Mouse (Mus musculus) 3T3-L1 (cell line): ENCODE data around the gene Prdm10.

Experiments used
- DNase-seq: peaks from one replicate; pipeline ENCODE4 v3.0.0-alpha.2; 2015; ENCODE audit warnings: low read depth, low spot score

The Prdm10 gene

DNA sequence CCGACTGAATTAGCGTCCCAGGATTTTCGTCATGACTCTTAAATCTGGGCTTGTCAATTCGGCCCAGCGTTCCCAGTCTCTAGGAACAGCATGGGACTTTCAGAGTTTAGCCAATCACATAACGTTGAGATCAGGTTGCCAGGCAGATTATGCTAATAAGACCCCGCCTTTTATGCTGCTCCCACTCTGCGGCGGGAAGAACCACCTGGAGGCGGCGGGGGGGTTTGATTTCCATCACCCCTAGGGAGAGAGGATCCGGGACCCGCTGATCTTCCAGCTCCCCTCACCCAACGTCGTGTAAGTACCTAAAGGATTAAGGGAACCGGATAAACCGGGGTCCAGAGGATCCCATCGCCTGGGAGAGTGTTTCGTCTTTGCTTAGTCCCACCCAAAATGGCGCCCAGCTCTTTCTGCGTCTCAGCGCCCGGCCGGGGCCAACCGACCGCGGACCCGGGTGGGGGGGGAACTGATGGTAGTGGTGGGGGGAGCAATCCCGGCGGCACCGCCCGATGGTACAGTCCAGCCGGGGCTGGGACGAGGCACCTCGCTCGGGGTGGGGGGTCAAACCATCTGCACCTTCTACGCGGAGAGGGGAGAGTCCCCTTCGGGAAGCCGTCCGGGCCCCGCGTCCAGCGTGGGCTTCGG lies at the start of gene Prdm10:
TSS of gene Prdm10 (plus strand) at position 173 of the 645 bp plus-strand sequence.
- DNase-seq: peak; percentile 85

DNA sequence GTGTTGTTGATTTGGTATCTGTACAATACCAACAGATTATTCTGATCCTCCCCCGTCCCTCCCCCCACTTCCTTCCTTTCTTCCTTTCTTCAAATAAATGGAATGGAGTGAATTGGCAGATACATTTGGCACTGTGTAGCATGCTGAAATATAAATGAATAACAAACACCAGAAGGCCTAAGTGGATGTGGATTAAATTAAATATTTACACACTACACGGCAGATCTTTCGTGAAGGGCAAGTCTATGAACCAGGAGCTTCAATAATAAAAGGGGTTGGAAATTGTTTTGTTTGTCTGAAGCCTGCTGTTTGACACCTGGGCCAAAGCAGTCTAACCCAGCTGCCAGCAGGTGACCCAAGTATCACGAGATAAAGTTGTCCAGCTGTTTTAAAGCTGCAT lies 45.3 kb upstream of the Prdm10 start:
- no peak for DNase-seq

DNA sequence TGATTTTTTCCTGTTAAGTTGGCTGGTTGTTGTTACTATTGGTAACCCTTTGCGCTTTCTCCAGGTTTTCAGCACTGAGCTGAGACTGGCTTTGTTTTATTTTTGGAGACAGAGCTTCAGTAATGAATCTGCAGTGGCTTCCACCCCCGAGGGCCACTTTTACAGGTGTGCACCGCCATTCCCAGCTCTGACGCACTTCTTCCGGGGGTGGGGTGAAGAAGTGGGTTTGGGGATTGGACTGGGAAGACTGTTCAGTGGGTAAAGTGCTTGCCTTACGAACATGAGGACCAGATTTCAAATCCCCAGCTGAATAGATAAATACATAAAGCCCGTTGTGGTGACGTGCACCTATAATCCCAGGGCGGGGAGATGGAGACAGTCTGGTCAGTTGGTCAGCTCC lies 44.8 kb upstream of the Prdm10 start:
- no peak for DNase-seq

DNA sequence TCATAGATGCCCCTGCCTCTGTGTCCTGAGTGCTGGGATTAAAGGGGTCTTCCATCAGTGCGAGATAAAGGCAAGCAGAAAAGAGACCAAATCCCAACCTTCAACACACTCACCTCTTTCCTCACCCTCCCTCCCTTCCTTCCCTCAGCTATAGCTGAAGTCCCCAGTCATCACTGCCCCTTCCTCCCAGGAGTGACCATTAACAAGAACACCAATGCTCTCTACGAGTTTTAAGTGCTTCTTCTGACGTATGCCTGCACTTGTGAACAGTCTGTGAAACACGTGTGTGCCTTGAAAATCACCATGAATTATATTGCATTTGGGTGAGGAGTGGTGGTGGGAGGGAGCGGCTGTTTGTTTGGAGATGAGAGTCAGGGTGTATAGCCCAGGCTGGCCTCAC lies 44.3 kb upstream of the Prdm10 start:
- no peak for DNase-seq

DNA sequence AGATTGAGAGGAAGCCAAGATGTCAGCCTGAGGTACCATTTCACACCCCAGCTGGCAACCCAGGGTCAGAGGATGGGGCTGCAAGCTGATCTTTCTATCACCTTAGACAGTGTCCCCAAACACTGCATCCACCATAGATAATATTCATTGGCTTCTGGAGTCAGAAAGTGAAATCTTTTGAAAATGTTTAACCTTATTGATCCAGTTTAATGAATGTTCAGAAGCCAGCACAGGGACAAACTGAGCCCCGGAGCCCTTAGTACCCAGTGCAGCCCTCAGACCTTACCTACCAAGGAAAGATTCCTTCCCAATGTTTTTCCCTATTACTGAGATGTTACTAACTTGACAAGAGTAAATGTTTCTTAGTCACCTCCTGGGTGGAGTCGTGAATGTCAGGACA lies 41.8 kb upstream of the Prdm10 start:
- no peak for DNase-seq

DNA sequence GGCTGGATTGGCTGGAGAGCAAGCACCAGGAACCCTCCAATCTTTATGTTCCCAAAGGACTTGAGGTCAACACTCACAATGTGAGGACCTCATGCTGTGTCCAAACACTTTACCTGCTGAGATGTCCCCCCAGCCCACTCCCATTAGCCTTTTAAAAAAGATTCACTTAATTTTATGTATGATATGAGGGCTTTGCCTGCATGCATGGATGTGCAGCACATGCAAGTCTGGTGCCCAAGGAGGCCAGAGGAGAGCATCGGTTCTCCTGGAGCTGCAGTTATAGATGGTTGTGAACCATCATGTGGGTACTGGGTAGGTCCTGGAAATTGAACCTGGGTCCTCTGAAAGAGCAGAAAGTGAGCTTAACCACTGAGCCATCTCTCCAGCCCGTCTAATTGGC lies 40.8 kb upstream of the Prdm10 start:
- DNase-seq: no peak

DNA sequence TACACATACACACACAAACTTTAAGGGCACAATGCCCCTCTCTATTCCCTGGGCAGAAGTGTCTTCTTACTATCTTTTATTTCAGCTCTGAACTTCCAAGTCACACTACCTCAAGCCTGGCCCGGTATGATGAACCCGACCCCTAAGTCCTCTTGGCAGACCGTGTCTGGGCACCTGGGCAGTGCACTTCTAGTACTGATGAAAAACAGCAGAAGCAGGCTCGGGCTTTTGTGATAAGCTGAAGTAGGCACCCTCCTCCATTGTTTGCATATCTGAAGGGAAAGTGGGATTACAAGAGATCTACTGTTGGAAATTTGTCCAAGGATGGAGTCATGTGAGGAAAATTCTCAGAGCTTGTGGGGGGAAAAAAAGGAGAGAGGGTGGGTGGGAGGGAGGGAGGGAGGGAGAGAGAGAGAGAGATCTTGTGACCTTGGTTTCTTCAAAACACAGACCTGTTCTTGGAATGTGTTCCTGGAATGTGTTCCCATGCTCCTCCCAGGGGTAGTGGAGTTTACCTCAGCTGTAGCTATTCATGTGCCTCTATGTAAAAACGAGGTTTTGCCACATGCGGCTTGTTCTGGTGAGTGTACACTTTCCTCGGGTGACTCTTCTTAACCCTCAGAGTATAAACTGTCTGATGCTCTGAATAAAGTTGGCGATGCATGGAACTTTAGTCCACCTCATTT lies 39.7 kb upstream of the Prdm10 start:
- DNase-seq: peak; percentile 32

DNA sequence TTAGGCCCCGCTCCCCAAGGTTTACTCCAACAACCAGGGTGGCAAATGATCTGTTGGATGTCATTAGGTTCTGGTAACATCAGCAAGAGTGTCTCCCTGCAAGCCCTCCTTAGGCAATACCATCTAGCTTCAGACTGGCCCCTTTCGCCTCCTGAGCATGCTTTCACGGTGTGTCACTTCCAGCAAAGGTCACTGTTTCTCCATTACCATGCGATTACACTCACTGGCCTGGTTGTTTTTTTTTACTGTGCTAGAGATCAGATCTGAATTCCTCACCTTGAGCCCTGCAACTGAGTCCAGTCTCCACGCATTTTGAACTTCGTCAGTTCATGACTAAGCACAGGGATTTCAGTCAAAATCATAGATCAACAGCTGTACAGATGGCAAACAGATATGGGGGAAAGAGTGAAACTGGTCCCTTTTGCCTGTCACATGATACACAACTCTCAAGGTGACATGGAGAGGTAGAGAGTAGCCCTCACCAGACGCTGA lies 39.1 kb upstream of the Prdm10 start:
- DNase-seq: peak; percentile 56

DNA sequence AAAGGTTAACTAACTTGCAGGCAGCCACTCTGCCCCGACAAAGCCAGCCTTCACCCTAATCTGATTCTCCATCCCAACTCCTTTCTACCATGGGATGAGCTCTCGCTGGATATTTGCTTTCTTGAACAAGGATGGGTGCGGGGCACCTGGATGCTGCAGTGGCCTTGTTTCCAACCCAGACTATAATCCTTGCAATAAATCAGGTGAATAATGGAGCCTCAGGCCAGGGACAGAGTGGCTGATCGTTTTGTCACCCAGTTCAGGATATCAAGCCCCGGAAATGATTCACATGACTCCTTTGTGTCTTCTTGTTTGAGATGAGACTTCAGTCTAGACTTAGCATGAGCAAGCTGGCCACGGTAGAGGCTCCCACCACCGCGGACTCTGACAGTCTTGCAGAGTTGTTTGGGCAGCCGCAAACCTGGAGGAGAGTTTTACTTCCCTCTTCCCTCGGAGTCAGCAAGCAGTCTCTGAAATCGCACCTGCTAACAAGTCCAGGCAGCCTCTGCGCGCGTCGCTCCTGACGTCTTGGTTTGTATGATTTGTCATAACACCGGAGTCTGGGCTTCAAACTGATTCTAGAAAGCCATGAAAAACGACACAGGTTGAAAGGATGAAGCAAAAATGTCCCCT lies 36.9 kb upstream of the Prdm10 start:
- DNase-seq: no peak

DNA sequence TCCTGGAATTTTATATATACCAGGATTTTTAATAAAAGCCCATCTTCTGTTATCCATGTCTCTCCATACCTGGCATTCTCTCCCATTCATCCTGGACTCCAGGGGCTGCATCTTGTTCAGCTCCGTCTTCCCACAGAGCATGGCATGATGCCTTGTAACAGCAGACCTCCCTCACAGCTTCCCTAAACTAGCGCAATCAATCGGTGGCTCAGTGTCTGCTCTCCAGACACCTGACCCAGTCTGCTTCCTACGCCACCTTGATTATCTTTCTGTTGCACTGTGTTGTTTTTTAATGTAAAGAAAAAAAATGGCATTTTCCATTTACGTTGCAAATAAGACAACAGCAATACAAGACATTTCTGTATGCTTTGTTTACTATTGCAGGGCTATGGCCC lies 36.4 kb upstream of the Prdm10 start:
- no peak for DNase-seq

DNA sequence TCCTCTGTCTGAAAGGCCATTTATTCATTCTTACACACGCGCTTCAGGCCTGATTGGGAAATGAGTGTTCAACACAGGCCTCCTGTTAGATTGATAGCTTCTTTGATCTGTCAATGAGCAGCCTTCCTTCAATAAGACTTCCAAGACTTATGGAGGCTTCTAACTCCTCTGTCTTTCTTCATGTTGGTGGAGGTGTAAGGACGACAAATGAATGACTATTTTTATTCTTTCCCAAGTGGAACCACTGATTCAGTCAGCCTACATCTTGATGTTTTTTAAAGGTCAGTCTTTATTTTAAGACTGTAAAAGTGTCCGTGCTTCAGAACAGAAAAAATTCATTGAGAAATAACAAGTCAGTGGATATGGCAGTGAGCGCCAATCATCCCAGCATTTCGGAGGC lies 35.3 kb upstream of the Prdm10 start:
- no peak for DNase-seq

DNA sequence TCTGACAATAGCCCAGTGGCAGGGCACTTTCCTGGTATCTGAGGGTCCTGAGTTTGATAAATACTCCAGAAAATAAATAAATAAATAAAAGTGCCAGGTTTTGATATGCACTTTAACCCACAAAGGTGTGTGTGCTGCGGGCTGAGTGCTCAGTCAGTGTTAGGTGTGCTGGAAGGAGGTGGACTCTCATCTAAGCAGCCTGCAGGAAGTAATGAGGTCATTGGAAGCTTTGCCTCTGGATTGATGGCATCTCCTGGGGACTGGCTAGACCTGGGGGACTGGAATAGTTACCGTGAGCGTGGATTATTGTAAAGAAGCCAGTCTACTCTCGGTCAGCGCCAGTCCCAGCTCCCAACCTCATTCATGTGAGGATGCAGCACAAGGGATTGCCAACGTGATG lies 33.9 kb upstream of the Prdm10 start:
- DNase-seq: no peak

DNA sequence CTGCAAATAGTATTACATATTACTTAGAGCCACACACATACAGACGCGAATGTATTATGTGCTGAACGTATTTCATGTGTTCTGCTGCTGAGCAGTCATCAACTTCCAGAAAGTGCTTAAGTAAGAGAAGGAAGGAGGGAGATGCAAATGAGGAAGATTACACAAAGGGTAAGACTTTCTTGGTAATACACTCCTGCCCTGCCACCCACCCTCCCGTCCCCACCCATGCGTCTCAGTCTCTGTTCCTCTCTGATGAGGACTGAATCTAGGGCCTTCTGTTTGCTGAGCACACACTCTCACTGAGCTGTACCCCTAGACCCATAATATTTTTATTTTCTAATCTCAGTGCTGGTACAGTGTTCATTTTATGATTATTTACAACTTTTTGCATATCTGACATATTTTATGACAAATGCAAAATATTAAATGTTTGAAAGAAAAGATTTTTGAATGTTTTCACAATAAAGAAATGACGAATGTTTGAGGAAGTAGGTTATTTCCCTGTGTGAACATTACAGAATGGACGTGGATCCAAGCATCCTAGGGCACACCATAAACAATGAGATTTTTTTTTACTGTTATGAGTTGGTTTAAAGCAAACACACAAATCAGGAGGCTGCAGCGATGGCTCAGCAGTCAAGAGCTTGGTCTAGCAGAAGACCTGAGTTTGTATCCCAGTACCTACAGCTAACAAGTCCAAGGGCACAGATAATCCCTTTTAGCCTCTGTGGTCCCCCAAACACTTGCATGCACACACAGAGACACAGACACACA lies 32.7 kb upstream of the Prdm10 start:
- DNase-seq: no peak

DNA sequence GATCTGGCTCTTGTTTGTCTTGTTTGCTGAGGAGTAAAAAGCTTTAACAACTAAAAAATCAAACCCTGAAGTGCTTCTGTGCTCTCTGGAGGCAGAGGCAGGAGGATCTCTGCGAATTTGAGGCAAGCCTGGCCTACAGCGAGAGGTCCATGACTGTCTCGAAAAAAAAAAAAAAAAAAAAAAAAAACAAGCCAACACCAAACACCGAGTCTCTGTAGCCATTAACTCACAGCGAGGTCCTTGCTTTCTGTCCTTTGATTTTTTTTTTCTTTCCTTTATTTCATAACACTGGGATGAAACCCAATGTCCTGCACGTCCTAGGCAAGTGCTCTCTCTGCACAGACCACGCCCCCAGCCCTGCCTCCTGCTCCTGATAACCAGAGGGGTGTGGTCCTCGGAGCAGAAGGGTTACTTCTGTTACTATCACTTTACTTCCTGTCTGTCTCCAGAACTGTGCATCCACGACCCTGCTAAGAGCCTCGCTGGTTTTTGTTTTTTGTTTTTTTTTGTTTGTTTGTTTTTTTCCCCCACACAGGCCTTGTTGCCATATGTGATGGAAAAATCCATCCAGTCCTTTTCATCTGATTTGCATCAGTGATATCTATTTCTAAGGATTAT lies 28.0 kb upstream of the Prdm10 start:
- no peak for DNase-seq

DNA sequence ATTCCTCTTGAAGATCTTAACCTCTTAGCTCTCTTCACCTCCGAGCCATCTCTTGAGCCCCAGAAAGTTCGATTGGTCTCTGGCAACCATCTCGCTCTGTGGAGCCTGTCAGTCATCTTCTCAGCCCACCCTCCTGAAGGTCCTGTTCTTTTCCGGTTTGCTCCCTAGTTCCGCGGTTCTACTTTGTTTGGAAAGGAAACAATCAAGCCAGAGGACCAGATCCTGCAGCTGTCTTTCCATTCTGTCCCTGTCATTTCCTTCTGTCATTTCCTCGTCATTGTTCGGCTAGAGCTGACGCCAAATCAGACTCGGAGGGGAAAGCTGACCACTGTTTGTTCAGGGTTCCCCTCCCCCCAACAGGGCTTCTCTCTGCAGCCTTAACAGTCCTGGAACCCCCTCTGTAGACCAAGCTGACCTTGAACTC lies 27.0 kb upstream of the Prdm10 start:
- no peak for DNase-seq

DNA sequence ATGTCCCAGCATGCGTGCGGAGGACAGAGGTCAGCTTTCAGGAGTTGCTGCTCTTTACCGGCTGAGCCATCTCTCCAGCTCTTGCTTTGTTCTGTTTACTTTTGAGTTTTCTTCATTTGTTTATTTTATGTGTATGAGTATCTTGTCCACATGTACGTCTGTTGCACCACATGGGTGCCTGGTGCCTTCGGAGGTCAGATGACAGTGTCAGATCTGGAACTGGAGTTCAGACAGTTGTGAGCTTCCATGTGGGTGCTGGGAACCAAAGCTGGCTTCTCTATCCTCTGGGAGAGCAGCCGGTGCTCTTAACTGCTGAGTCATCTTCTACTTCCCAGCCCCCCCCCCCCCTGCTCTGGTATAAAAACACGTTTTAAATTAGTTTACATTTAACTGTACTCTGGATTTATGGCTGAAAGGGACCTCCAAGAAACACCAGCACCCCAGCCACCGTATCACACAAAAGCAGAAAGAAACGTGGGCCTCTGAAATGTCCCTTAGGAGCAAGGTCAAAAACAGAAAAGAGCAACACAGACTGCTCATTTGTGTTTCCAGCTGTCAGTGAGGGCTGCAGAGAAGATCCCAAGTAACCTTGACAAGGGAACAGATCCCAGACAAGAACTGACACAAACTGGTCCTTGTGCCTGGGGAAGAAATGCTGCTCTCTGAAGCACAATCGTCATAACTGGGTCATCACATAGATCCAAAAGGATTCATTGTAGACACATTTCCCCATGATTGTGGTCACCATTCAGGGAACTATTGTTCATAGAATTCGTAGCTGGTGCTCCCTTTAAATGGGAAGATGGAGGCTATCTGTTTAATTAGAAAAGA lies 26.3 kb upstream of the Prdm10 start:
- DNase-seq: no peak

DNA sequence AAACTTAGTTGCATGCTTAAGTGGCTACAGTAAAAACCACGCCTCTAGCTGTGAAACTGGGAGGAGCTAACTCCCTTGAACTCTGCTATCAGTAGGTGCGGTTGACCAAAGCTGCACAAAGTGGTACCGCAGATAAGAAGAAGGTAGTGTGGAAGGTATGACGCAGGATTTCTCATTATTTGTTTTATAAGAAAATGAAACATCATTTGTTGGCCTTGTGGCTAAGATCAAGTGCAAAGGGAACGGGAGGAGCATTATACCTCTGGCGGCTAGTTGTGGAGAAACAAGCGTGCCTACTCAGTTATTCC lies 25.7 kb upstream of the Prdm10 start:
- no peak for DNase-seq

DNA sequence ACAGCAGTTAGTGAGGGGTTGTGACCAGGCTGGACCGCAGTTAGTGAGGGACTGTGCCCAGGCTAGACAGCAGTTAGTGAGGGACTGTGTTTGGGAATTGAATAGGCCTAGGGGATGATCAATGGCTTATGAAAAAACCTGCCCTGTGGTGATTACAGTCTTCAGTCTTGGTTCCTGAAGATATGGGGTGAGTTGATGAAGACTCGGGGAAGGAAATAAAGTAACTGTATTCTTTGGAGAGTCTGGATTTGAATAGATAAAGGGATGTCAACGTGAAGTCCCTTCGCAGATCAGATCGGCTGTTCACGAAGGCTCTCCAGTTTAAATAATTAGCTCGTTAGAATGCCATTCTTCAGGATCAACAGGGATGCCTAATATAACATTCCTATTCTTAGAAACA lies 24.4 kb upstream of the Prdm10 start:
- DNase-seq: no peak

DNA sequence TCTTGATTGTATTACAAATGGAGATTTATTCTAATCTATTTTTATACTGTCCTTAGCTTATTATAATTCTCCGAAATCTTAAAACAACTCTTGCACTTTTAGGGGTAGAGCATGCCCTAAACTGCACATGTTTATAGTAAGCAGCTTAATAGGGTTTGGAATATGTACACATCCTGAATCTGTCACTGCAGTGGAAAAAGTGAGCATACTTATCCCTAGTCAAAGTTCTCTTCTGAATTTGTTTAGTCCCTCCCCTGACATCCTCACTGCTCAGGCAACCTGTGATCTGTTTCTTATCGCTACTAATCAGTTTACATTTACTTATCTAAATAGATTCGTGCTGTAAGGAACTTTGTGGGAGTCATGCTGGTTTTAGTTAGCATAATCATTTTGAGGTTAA lies 22.1 kb upstream of the Prdm10 start:
- no peak for DNase-seq

DNA sequence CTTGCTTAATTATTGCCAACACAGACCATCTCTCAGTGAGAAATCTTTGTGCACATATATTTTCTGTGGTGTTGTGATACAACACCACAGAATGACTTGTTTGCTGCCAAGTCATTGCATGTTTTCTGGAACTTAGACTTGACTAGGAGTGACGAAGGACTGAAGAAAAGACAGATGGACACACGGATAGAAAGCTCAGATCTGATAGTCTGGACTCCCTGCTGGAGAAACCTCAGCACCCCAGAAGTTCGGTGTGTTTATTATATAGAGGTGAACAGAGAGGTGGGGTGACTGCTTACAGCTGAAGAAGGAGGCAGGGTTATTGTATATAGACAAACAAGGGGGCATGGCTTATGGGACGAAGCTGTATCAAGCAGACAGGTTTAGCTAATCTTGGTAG lies 20.1 kb upstream of the Prdm10 start:
- no peak for DNase-seq
